20 mouse cellular contexts compared by ENCODE assay signal in the genomic region with DNA sequence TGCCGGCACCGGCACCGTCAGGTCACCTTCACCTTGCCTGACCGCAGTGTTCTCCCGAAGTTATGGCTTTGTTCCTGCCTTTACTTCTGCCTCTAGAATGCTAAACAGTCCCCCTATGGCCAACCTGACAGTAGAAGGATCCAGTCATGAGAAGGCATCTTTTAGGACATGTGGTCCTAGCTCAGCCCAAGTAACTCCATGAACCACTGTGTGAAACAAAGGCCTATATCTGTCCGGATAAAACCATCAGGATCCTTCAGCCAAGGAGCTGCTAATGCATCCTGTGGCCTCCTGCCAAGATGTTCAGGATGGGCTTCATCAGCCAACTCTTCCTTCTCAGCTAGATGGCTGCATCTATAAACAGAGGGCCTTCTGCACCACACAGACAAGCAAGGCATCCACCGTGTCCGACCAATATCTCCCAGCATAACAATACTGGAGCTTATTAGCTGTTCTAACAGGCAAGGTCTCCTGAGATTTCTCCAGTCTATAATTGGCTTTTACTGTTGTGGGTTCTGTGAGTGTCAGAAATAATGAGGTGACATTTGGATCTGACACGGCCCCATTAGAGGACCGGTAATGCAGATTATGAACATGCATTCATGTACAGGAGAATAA. TPM values are rescaled to one million over a fixed set of nuclear protein-coding genes. Genes with fewer than 3 reads are reported as not detected.
DNase-seq lines count a peak whose midpoint lies in the region; ATAC-seq and TF ChIP-seq lines count a peak whose summit lies in the region.
"Had no signal": no experiment of that assay in that cellular context is flagged by ENCODE, and none has a peak within 500 bp of the region (broad histone marks: within the 10 kb centered on the region; RNA-seq: fewer than 3 reads in every experiment).

No protein-coding gene starts in this region.

- H3K4me1 ChIP-seq in intestine, embryonic 16.5 days (ENCODE audit: control insufficient read depth, insufficient read depth, low read length), result no peaks in the 10 kb centered on the region
- H3K4me1 ChIP-seq in intestine, postnatal 0 days (replicated peaks; ENCODE audit: control insufficient read depth, insufficient read depth, low read length), result no peaks in the 10 kb centered on the region
- no peaks in the 10 kb centered on the region; the same call in 1 of the 2 replicates for H3K4me1 ChIP-seq in midbrain, embryonic 16.5 days (ENCODE audit: control insufficient read depth, insufficient read depth, low read length)
- H3K4me1 ChIP-seq: embryonic facial prominence, embryonic 12.5 days; heart, embryonic 15.5 days had no signal

- no peak overlapping the region for H3K9ac ChIP-seq in intestine, embryonic 16.5 days (ENCODE audit: low read depth, low read length)
- no peak overlapping the region for H3K9ac ChIP-seq in intestine, postnatal 0 days (ENCODE audit: low read depth, low read length)
- no peak overlapping the region for H3K9ac ChIP-seq in midbrain, embryonic 16.5 days (ENCODE audit: low read depth, low read length)
- H3K9ac ChIP-seq: embryonic facial prominence, embryonic 12.5 days; heart, embryonic 15.5 days; limb, embryonic 12.5 days had no signal

- no peak overlapping the region for H3K4me2 ChIP-seq in intestine, embryonic 16.5 days (ENCODE audit: low read depth, low read length)
- no peak overlapping the region for H3K4me2 ChIP-seq in intestine, postnatal 0 days (replicated peaks; ENCODE audit: low read depth)
- H3K4me2 ChIP-seq in midbrain, embryonic 16.5 days (ENCODE audit: low read length), result no peak overlapping the region
- H3K4me2 ChIP-seq: embryonic facial prominence, embryonic 12.5 days; heart, embryonic 15.5 days; limb, embryonic 12.5 days had no signal

- no peak for TF ChIP-seq CTCF in intestine, postnatal 0 days (IDR thresholded peaks at IDR 0.05; ENCODE audit: low read depth)
- TF ChIP-seq CTCF in brain, embryonic 14.5 days (IDR thresholded peaks at IDR 0.05; ENCODE audit: borderline replicate concordance, extremely low read depth, insufficient read depth, insufficient read length), result no peak

- no peak overlapping the region for H3K27ac ChIP-seq in intestine, embryonic 16.5 days (ENCODE audit: low read length)
- H3K27ac ChIP-seq in intestine, postnatal 0 days (ENCODE audit: low read depth, low read length), result no peak overlapping the region
- peak overlapping the region; percentile 35; the same call in 1 of the 2 replicates for H3K27ac ChIP-seq in midbrain, embryonic 16.5 days (ENCODE audit: low read length)
- H3K27ac ChIP-seq: embryonic facial prominence, embryonic 12.5 days; heart, embryonic 15.5 days; limb, embryonic 12.5 days had no signal

- H3K9me3 ChIP-seq in intestine, embryonic 16.5 days (ENCODE audit: control insufficient read depth, low read length), result no peaks in the 10 kb centered on the region
- H3K9me3 ChIP-seq in intestine, postnatal 0 days (ENCODE audit: control insufficient read depth), result no peaks in the 10 kb centered on the region
- no peaks in the 10 kb centered on the region for H3K9me3 ChIP-seq in midbrain, embryonic 16.5 days (replicated peaks; ENCODE audit: control insufficient read depth, low read length, poor library complexity, severe bottlenecking)
- H3K9me3 ChIP-seq: embryonic facial prominence, embryonic 12.5 days; heart, embryonic 15.5 days; limb, embryonic 12.5 days had no signal

- 77% methylated on average over 10 of the region's 10 CpGs for WGBS in intestine, embryonic 16.5 days
- 81% methylated on average over 10 of the region's 10 CpGs for WGBS in intestine, postnatal 0 days
- 60% methylated on average over 10 of the region's 10 CpGs for WGBS in midbrain, embryonic 16.5 days

- no peak for TF ChIP-seq POLR2A in brain, embryonic 14.5 days (IDR thresholded peaks at IDR 0.05; ENCODE audit: borderline replicate concordance, extremely low read depth, insufficient read depth, insufficient read length, poor library complexity, severe bottlenecking)

- DNase-seq in embryo, embryonic 11 days, result peak; percentile 6
- no peak for DNase-seq in embryo, embryonic 9.5 days (ENCODE audit: extremely low spot score)
- DNase-seq in brain, embryonic 14.5 days (ENCODE audit: low read depth), result peak; percentile 80
- no peak for DNase-seq in ovary, postnatal 10 days (ENCODE audit: low spot score)
- DNase-seq: adrenal gland, adult 2 months; cerebellum, adult 9-10 months; kidney, postnatal 36 days; layer of hippocampus, postnatal 36 days had no signal

- H3K36me3 ChIP-seq in intestine, embryonic 16.5 days (ENCODE audit: control insufficient read depth, insufficient read depth, low read length), result no peaks in the 10 kb centered on the region
- no peaks in the 10 kb centered on the region for H3K36me3 ChIP-seq in intestine, postnatal 0 days (ENCODE audit: control insufficient read depth, insufficient read depth)
- H3K36me3 ChIP-seq in midbrain, embryonic 16.5 days (ENCODE audit: control insufficient read depth, insufficient read depth, low read length), result no peaks in the 10 kb centered on the region
- H3K36me3 ChIP-seq: embryonic facial prominence, embryonic 12.5 days; heart, embryonic 15.5 days; limb, embryonic 12.5 days had no signal

- H3K4me3 ChIP-seq in intestine, embryonic 16.5 days (ENCODE audit: low read length), result no peak overlapping the region
- H3K4me3 ChIP-seq in intestine, postnatal 0 days (ENCODE audit: low read depth, low read length), result no peak overlapping the region
- H3K4me3 ChIP-seq in midbrain, embryonic 16.5 days (ENCODE audit: low read depth, low read length), result no peak overlapping the region
- H3K4me3 ChIP-seq: embryonic facial prominence, embryonic 12.5 days; heart, embryonic 15.5 days; limb, embryonic 12.5 days; myocyte had no signal

- 0 out of 2 replicates have a peak, but pooled peaks have one; percentile 16 for ATAC-seq in intestine, embryonic 16.5 days
- no peak for ATAC-seq in intestine, postnatal 0 days
- ATAC-seq in midbrain, embryonic 16.5 days, result peak; percentile 60
- no peak for ATAC-seq in frontal cortex, adult (ENCODE audit: low TSS enrichment)
- ATAC-seq: Patski had no signal

- no peaks in the 10 kb centered on the region for H3K27me3 ChIP-seq in intestine, embryonic 16.5 days (replicated peaks; ENCODE audit: control insufficient read depth, insufficient read depth, low read length)
- H3K27me3 ChIP-seq in intestine, postnatal 0 days (replicated peaks; ENCODE audit: control insufficient read depth, insufficient read depth, low read length), result no peaks in the 10 kb centered on the region
- no peaks in the 10 kb centered on the region for H3K27me3 ChIP-seq in midbrain, embryonic 16.5 days (ENCODE audit: control insufficient read depth, insufficient read depth, low read depth, low read length)
- H3K27me3 ChIP-seq: embryonic facial prominence, embryonic 12.5 days; heart, embryonic 15.5 days; limb, embryonic 12.5 days had no signal

RNA-seq across cellular contexts. Expression of a gene that starts 40.8 kb away (rescaled TPM):
- polyA plus RNA-seq in intestine, embryonic 16.5 days (2015; fragmentation: Nextera tagmentation; extraction: Ambion mirVana), result 0.20 and 0.28 TPM in 2 replicates
- 0.18 and 0.21 TPM in 2 replicates for polyA plus RNA-seq in intestine, postnatal 0 days (2015; fragmentation: Nextera tagmentation; extraction: Ambion mirVana)
- polyA plus RNA-seq in brain, embryonic 14.5 days (2012; rRNA removed), result 9.9 and 13.2 TPM in 2 replicates
- 11.6 and 11.9 TPM in 2 replicates for polyA plus RNA-seq in midbrain, embryonic 16.5 days (2015; fragmentation: Nextera tagmentation; extraction: Ambion mirVana)
- polyA plus RNA-seq: adrenal gland, adult 2 months; gonadal fat pad, adult 2 months; liver, embryonic 16.5 days; myocyte; Patski; small intestine, adult 2 months had no signal

Comparison
In these comparisons a context has a peak if more than half of its experiments do, and no peak if none do; other contexts are left out.
1. DNase-seq: peak in embryo, embryonic 11 days (single experiment) and brain, embryonic 14.5 days (single experiment); none in embryo, embryonic 9.5 days (single experiment) and ovary, postnatal 10 days (single experiment).
2. ATAC-seq: peak in intestine, embryonic 16.5 days (single experiment) and midbrain, embryonic 16.5 days (single experiment); none in intestine, postnatal 0 days (single experiment) and frontal cortex, adult (single experiment).